Mouse (Mus musculus) neutrophil, adult 65 days (primary cell): ENCODE data around the gene Gtsf1l. TPM values are rescaled to one million over a fixed set of nuclear protein-coding genes. Genes with fewer than 3 reads are reported as not detected.

Experiments used
- total RNA-seq: library from RNA; stranded (reverse); gene quantifications from 2 replicates; pipeline ENCODE4 v1.2.4, GENCODE M21; 2023

The Gtsf1l gene
- not detected in 2 replicates for total RNA-seq

GRCm38 (mm10) chr2:163087728-163088127, at the start of gene Gtsf1l:
Gene Gtsf1l, minus strand, starts transcription at chr2:163087855.

DNA sequence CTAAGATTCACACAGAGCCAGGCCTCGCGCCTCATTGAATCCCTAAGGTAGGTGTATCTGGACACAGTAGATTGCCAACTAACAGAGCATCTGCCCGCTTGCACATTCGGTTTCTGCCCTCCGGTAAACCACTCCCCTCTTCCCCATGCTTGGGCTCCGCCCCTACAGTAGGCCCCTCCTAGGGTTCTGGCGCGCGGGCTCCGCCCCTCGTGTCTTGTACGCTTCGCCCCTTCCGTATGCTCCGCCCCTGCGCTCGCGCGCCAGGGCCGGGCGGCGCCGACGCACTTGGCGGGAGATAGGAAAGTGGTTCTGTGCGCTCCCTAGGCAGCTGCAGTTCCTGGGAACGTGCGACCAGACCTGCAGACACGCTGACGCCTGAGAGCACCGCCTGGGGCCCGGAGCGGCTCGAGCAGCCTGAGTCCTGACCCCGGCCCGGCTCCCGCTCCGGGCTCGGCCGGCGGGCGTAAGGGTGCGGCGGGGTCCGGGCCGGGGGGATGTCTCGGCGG, 33.3 kb downstream of the Gtsf1l start, which contains the start of gene Mybl2:
TSS of gene Mybl2 (plus strand) at position 353 of the 506 bp plus-strand sequence.

Other genes with a start within 250 kb of the Gtsf1l start
- gene Srsf6, start 156.3 kb downstream of the Gtsf1l start, total RNA-seq = 139 and 164 TPM in 2 replicates
- 0.47 and 0.59 TPM in 2 replicates for gene L3mbtl1, start 144.4 kb downstream of the Gtsf1l start, total RNA-seq
- not detected in 2 replicates for gene Sgk2, start 100.5 kb downstream of the Gtsf1l start, total RNA-seq
- 16.6 and 21.5 TPM in 2 replicates for gene Ift52, start 70.5 kb downstream of the Gtsf1l start, total RNA-seq
- 21.5 and 32.7 TPM in 2 replicates for gene Mybl2, start 33.2 kb downstream of the Gtsf1l start, total RNA-seq
- not detected in 2 replicates for gene Tox2, start 115.3 kb upstream of the Gtsf1l start, total RNA-seq